Mouse (Mus musculus): ENCODE data around the gene Arhgap20. TPM values are rescaled to one million over a fixed set of nuclear protein-coding genes. Genes with fewer than 3 reads are reported as not detected.

Arhgap20 gene
- total RNA-seq, 2 experiments from 2014 or later: 97.1 to 98.7 TPM

DNA sequence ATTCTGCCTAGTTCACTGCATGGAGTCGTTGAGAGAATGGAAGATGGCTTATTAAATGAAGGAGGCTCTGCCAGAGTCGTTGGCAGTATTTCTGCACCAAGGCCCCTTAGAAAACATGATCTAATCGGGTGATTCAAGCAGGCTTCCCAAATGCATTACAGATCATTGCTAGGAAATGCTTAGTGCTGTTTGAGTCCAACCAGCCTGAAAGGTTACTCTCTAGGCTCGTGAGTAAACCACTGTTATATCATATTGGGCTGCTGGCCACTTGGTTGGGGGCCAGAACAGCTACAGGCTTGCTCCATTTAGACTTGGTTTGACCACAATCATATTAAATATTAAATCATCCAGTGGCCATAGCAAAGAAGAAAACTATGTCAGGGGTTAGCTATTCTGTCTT is 118.2 kb downstream of the Arhgap20 start:
- intact Hi-C loops (cut with DNase I): no loop called here
- no peak for DNase-seq (ENCODE audit: extremely low spot score in 1 of 2, low spot score in 2 of 2)

DNA sequence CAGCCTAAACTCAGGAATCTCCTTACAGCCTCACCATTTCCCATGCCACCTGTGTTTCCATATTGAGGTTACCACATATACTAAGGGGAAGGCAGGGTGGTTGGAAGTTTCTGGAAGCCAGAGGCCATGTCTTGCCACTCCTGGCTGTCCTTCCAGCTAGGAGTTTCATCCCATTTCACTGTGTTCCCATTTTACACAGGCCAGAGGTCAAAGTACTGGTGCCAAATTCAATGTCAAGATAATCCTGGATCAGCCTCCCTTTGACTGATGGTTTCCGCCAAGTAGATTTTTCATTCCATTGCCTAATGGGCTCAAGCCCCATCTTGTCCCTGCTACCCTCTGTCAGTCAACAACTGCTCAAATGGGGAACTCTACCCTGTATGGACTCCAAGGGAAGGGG is 127.8 kb downstream of the Arhgap20 start:
- intact Hi-C loops (cut with DNase I): no loop called here

More for the DNA sequence above, 127.8 kb downstream of the Arhgap20 start:
- DNase-seq (ENCODE audit: extremely low spot score in 1 of 2, low spot score in 2 of 2): no peak

Other genes starting within 250 kb of the Arhgap20 start
- gene Fdx1, start 198.2 kb downstream of the Arhgap20 start, total RNA-seq (2021): 10 to 100 TPM; 12.6 to 14.4 TPM

Measured in left cerebral cortex, postnatal 10 days (tissue).